Mouse (Mus musculus) Muller cell, postnatal 12 days (primary cell): ENCODE measurements around the gene Slamf8.

ENCODE experiments used
- DNase-seq: peaks from one replicate; pipeline ENCODE4 v3.0.0-alpha.2; 2015; ENCODE audit errors: inconsistent ontology term

Gene Slamf8

GRCm38 (mm10) chr1:172590385-172590784 is at the start of gene Slamf8:
Gene Slamf8, minus strand, starts transcription at chr1:172590568.
- DNase-seq, result no peak

- DNase-seq, result no peak
These were observed 48.4 kb upstream of the Slamf8 start for GRCm38 (mm10) chr1:172638781-172639180.

GRCm38 (mm10) chr1:172637801-172638200 is 47.4 kb upstream of the Slamf8 start:
- no peak for DNase-seq

- peak; percentile 33 for DNase-seq
These were observed 45.9 kb upstream of the Slamf8 start for GRCm38 (mm10) chr1:172636266-172636665.

GRCm38 (mm10) chr1:172635258-172635657 is 44.9 kb upstream of the Slamf8 start:
- no peak for DNase-seq

- no peak for DNase-seq
These were observed 43.8 kb upstream of the Slamf8 start for GRCm38 (mm10) chr1:172634136-172634535.

GRCm38 (mm10) chr1:172632451-172633326 is 42.3 kb upstream of the Slamf8 start, which contains the start of gene Dusp23:
Gene Dusp23, minus strand, starts transcription at chr1:172632962.
- peak; percentile 99 for DNase-seq

- no peak for DNase-seq
These were observed 41.4 kb upstream of the Slamf8 start for GRCm38 (mm10) chr1:172631721-172632120.

- no peak for DNase-seq
These were observed 39.5 kb upstream of the Slamf8 start for GRCm38 (mm10) chr1:172629831-172630230.

- DNase-seq, result no peak
These were observed 35.9 kb upstream of the Slamf8 start for GRCm38 (mm10) chr1:172626306-172626705.

- no peak for DNase-seq
These were observed 33.7 kb upstream of the Slamf8 start for GRCm38 (mm10) chr1:172624081-172624480.

GRCm38 (mm10) chr1:172623599-172623998 is 33.2 kb upstream of the Slamf8 start:
- no peak for DNase-seq

GRCm38 (mm10) chr1:172619235-172619634 is 28.9 kb upstream of the Slamf8 start:
- DNase-seq, result peak; percentile 55

GRCm38 (mm10) chr1:172618141-172618540 is 27.8 kb upstream of the Slamf8 start:
- no peak for DNase-seq

- DNase-seq, result no peak
These were observed 27.2 kb upstream of the Slamf8 start for GRCm38 (mm10) chr1:172617365-172618076.

- DNase-seq, result peak; percentile 45
These were observed 26.4 kb upstream of the Slamf8 start for GRCm38 (mm10) chr1:172616537-172617300.

- DNase-seq, result no peak
These were observed 25.0 kb upstream of the Slamf8 start for GRCm38 (mm10) chr1:172615412-172615811.

- no peak for DNase-seq
These were observed 24.3 kb upstream of the Slamf8 start for GRCm38 (mm10) chr1:172614654-172615053.

- DNase-seq, result peak; percentile 5
These were observed 22.4 kb upstream of the Slamf8 start for GRCm38 (mm10) chr1:172612745-172613144.

GRCm38 (mm10) chr1:172611304-172611703 is 20.9 kb upstream of the Slamf8 start:
- no peak for DNase-seq

- DNase-seq, result no peak
These were observed 12.0 kb upstream of the Slamf8 start, which contains the start of gene Fcrl6 for GRCm38 (mm10) chr1:172602326-172602725. Gene Fcrl6, minus strand, starts transcription at chr1:172602551.

- DNase-seq, result peak; percentile 13
These were observed 4.1 kb upstream of the Slamf8 start for GRCm38 (mm10) chr1:172594495-172594894.
